Mouse (Mus musculus): ENCODE results near the gene Mapk3. TPM values are rescaled to one million over a fixed set of nuclear protein-coding genes. Genes with fewer than 3 reads are reported as not detected.

Gene Mapk3
- polyA plus RNA-seq, 1 experiment from 2014 or later: 37.1 TPM

DNA sequence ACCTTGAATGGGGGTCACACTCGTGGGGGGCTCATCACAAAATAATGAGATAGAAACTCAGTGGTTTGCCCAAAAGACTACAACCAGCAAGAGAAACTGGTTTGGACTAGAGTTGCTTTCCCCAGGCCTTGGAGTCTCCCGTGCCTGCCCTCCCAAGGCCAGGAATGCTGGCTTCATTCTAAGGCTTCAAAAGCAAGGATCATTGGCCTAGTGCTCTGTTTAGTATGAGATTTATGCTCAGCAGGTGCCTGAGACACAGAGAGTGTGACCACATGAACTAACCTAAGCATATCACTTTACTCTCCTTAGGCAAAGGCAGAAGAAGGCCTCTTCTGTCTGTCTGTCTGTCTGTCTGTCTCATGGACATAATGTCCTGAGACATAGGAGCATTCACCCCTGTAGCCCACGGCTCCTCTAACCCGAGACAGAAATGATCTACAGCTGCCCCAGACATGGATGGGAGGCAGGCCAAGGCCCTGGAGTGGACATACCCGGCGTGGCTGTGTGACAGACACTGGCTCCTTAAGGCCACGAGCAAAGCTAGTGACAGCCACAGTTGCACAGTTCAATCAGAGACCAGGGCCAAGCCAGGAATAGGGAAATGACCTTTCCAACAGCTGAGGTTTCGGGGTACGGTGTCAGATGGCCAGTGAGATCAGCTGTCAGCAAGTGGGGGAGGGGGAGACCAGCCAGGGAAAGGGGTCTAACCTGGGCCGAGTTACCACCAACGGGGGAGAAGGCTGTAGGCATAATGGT, 42.9 kb downstream of the Mapk3 start:
- 83% methylated on average over 11 of the region's 11 CpGs for WGBS
- no peak overlapping the region for H3K27ac ChIP-seq (replicated peaks; ENCODE audit: low read depth, low read length)
- H3K4me3 ChIP-seq (ENCODE audit: low read depth, low read length): no peak overlapping the region
- no peaks in the 10 kb centered on the region for H3K36me3 ChIP-seq (replicated peaks; ENCODE audit: control insufficient read depth, insufficient read depth, low read depth, low read length)
- ATAC-seq (replicated peaks; ENCODE audit: insufficient number of reproducible peaks, low FRiP score, low TSS enrichment, low read depth): no peak
- H3K4me2 ChIP-seq (ENCODE audit: low read depth, low read length): no peak overlapping the region
- H3K9ac ChIP-seq (replicated peaks; ENCODE audit: low read length): no peak overlapping the region
- DNase-seq (ENCODE audit: low spot score): no peak
- H3K27me3 ChIP-seq (ENCODE audit: control insufficient read depth, insufficient read depth, low read length): no peaks in the 10 kb centered on the region
- no peaks in the 10 kb centered on the region for H3K9me3 ChIP-seq (replicated peaks; ENCODE audit: control insufficient read depth, low read length)
- H3K4me1 ChIP-seq (ENCODE audit: control insufficient read depth, insufficient read depth, low read length): peaks cover 2% of the 10 kb centered on the region

- peaks cover 2% of the 10 kb centered on the region; the same call in 1 of the 2 replicates for H3K4me1 ChIP-seq (ENCODE audit: control insufficient read depth, insufficient read depth, low read length)
- H3K9me3 ChIP-seq (replicated peaks; ENCODE audit: control insufficient read depth, low read length): no peaks in the 10 kb centered on the region
- DNase-seq (ENCODE audit: low spot score): no peak
- H3K27me3 ChIP-seq (ENCODE audit: control insufficient read depth, insufficient read depth, low read length): no peaks in the 10 kb centered on the region
- WGBS: 86% methylated on average over 6 of the region's 6 CpGs
- H3K4me3 ChIP-seq (ENCODE audit: low read depth, low read length): no peak overlapping the region
- no peak for ATAC-seq (replicated peaks; ENCODE audit: insufficient number of reproducible peaks, low FRiP score, low TSS enrichment, low read depth)
- H3K4me2 ChIP-seq (ENCODE audit: low read depth, low read length): no peak overlapping the region
- H3K9ac ChIP-seq (replicated peaks; ENCODE audit: low read length): no peak overlapping the region
- H3K27ac ChIP-seq (replicated peaks; ENCODE audit: low read depth, low read length): no peak overlapping the region
- H3K36me3 ChIP-seq (replicated peaks; ENCODE audit: control insufficient read depth, insufficient read depth, low read depth, low read length): no peaks in the 10 kb centered on the region
These were observed 43.8 kb downstream of the Mapk3 start for GRCm38 (mm10) chr7:126803181-126803580.

GRCm38 (mm10) chr7:126803751-126804150, 44.4 kb downstream of the Mapk3 start:
- Histone ChIP-seq H3K4me3 (ENCODE audit: low read depth, low read length) (no peak overlapping the region), H3K4me1 (ENCODE audit: control insufficient read depth, insufficient read depth, low read length) (peaks cover 2% of the 10 kb centered on the region; the same call in 1 of the 2 replicates), H3K27me3 (ENCODE audit: control insufficient read depth, insufficient read depth, low read length) (no peaks in the 10 kb centered on the region), H3K9ac (replicated peaks; ENCODE audit: low read length) (no peak overlapping the region), H3K4me2 (ENCODE audit: low read depth, low read length) (no peak overlapping the region), H3K27ac (replicated peaks; ENCODE audit: low read depth, low read length) (no peak overlapping the region), H3K9me3 (replicated peaks; ENCODE audit: control insufficient read depth, low read length) (no peaks in the 10 kb centered on the region), H3K36me3 (replicated peaks; ENCODE audit: control insufficient read depth, insufficient read depth, low read depth, low read length) (no peaks in the 10 kb centered on the region)
- no peak for DNase-seq (ENCODE audit: low spot score)
- ATAC-seq (replicated peaks; ENCODE audit: insufficient number of reproducible peaks, low FRiP score, low TSS enrichment, low read depth): no peak

- H3K9ac ChIP-seq (replicated peaks; ENCODE audit: low read length): no peak overlapping the region
- WGBS: 87% methylated on average over 6 of the region's 6 CpGs
- H3K27me3 ChIP-seq (ENCODE audit: control insufficient read depth, insufficient read depth, low read length): no peaks in the 10 kb centered on the region
- no peak overlapping the region for H3K27ac ChIP-seq (replicated peaks; ENCODE audit: low read depth, low read length)
- no peak for ATAC-seq (replicated peaks; ENCODE audit: insufficient number of reproducible peaks, low FRiP score, low TSS enrichment, low read depth)
- no peaks in the 10 kb centered on the region for H3K36me3 ChIP-seq (replicated peaks; ENCODE audit: control insufficient read depth, insufficient read depth, low read depth, low read length)
- H3K4me2 ChIP-seq (ENCODE audit: low read depth, low read length): no peak overlapping the region
- H3K4me3 ChIP-seq (ENCODE audit: low read depth, low read length): no peak overlapping the region
- H3K4me1 ChIP-seq (ENCODE audit: control insufficient read depth, insufficient read depth, low read length): peaks cover 2% of the 10 kb centered on the region; the same call in 1 of the 2 replicates
- no peaks in the 10 kb centered on the region for H3K9me3 ChIP-seq (replicated peaks; ENCODE audit: control insufficient read depth, low read length)
- no peak for DNase-seq (ENCODE audit: low spot score)
These were observed 47.6 kb downstream of the Mapk3 start for GRCm38 (mm10) chr7:126806956-126807355.

DNA sequence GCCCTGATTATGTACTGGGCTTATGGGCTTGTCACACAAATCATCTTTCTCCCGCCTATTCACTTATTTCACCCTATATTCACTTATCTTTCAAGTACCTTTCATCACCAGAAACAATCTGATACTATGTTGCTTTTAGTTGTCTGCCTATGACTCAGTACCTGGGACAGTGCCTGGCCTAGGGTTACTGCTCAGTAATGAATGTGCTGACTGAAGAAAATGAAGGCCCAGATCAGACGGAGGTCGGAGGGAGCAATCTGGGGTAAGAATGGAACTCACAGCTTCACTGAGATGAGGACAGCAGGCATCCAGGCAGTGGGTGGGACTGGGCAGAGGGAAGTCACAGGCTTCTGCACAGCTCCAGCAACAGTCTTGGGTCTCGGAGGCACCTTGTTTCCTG, 48.0 kb downstream of the Mapk3 start:
- Histone ChIP-seq H3K4me3 (ENCODE audit: low read depth, low read length) (no peak overlapping the region), H3K9ac (replicated peaks; ENCODE audit: low read length) (peak overlapping the region; percentile 78), H3K4me1 (ENCODE audit: control insufficient read depth, insufficient read depth, low read length) (peaks cover 2% of the 10 kb centered on the region; the same call in 1 of the 2 replicates), H3K4me2 (ENCODE audit: low read depth, low read length) (no peak overlapping the region), H3K27ac (replicated peaks; ENCODE audit: low read depth, low read length) (no peak overlapping the region), H3K9me3 (replicated peaks; ENCODE audit: control insufficient read depth, low read length) (no peaks in the 10 kb centered on the region), H3K27me3 (ENCODE audit: control insufficient read depth, insufficient read depth, low read length) (no peaks in the 10 kb centered on the region), H3K36me3 (replicated peaks; ENCODE audit: control insufficient read depth, insufficient read depth, low read depth, low read length) (no peaks in the 10 kb centered on the region)
- no peak for DNase-seq (ENCODE audit: low spot score)
- ATAC-seq (replicated peaks; ENCODE audit: insufficient number of reproducible peaks, low FRiP score, low TSS enrichment, low read depth): no peak
- 76% methylated on average over 4 of the region's 4 CpGs for WGBS

DNA sequence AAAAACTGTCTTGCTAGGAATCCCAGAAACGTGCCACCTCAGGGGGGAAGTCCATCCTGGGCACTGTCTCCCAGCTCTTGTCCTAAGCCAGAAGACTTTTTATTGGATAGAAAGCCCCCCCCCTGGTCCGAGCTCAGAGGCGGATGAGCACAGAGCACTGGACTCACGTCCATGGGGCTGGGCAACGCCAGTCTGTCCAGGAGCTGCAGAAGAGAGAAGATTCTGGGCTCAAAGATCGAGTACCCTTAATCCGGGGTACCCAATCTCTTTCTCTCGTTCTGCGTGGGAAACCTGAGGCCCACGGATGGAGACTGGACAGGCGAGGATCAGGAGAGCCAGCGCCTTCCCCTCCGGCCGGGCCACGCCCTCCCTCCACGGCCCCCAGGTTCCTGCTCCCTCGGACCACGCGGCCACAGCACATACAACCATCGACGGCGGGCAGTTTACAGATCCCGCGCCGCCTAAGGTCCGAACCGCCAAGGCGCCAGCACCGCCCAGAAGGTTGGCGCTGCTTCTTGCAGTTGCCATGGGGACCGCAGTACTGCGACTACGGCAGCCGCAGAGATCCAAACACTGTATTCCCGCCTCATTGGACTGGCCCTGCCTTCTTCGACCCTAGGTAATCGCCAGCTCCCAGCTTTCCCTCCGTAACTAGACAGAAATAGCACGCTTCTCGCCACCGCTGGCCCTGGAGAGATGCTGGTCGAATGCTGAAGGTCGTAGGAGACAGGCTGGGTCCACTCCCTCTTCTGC, 49.5 kb downstream of the Mapk3 start:
- peak overlapping the region; percentile 78 for H3K9ac ChIP-seq (replicated peaks; ENCODE audit: low read length)
- DNase-seq (ENCODE audit: low spot score) (peak; percentile 93), ATAC-seq (replicated peaks; ENCODE audit: insufficient number of reproducible peaks, low FRiP score, low TSS enrichment, low read depth) (peak; percentile 94)
- no peaks in the 10 kb centered on the region for H3K36me3 ChIP-seq (replicated peaks; ENCODE audit: control insufficient read depth, insufficient read depth, low read depth, low read length)
- no peaks in the 10 kb centered on the region for H3K27me3 ChIP-seq (ENCODE audit: control insufficient read depth, insufficient read depth, low read length)
- peak overlapping the region; percentile 64 for H3K4me3 ChIP-seq (ENCODE audit: low read depth, low read length)
- H3K27ac ChIP-seq (replicated peaks; ENCODE audit: low read depth, low read length): no peak overlapping the region; the same call in 1 of the 2 replicates
- 0% methylated on average over 41 of the region's 43 CpGs for WGBS
- H3K4me2 ChIP-seq (ENCODE audit: low read depth, low read length): peak overlapping the region; percentile 78
- no peaks in the 10 kb centered on the region for H3K9me3 ChIP-seq (replicated peaks; ENCODE audit: control insufficient read depth, low read length)
- H3K4me1 ChIP-seq (ENCODE audit: control insufficient read depth, insufficient read depth, low read length): peaks cover 2% of the 10 kb centered on the region; the same call in 1 of the 2 replicates

- H3K36me3 ChIP-seq (replicated peaks; ENCODE audit: control insufficient read depth, insufficient read depth, low read depth, low read length): no peaks in the 10 kb centered on the region
- H3K4me2 ChIP-seq (ENCODE audit: low read depth, low read length): no peak overlapping the region
- H3K27ac ChIP-seq (replicated peaks; ENCODE audit: low read depth, low read length): no peak overlapping the region
- no peak for DNase-seq (ENCODE audit: low spot score)
- no peaks in the 10 kb centered on the region for H3K27me3 ChIP-seq (ENCODE audit: control insufficient read depth, insufficient read depth, low read length)
- peaks cover 2% of the 10 kb centered on the region; the same call in 1 of the 2 replicates for H3K4me1 ChIP-seq (ENCODE audit: control insufficient read depth, insufficient read depth, low read length)
- H3K9ac ChIP-seq (replicated peaks; ENCODE audit: low read length): no peak overlapping the region
- no peak for ATAC-seq (replicated peaks; ENCODE audit: insufficient number of reproducible peaks, low FRiP score, low TSS enrichment, low read depth)
- no peaks in the 10 kb centered on the region for H3K9me3 ChIP-seq (replicated peaks; ENCODE audit: control insufficient read depth, low read length)
- H3K4me3 ChIP-seq (ENCODE audit: low read depth, low read length): no peak overlapping the region
- WGBS: 52% methylated on average over 5 of the region's 5 CpGs
These were observed 50.4 kb downstream of the Mapk3 start for GRCm38 (mm10) chr7:126809723-126810369.
